Mouse (Mus musculus) Muller cell, postnatal 12 days (primary cell): ENCODE data around the gene Skap1.
"Not testable (repeated sequence)": the region's sequence is repeated elsewhere in the genome, so short reads cannot be mapped to it uniquely, and the experiment has no call there.

ENCODE experiments used
- DNase-seq: peaks from one replicate; pipeline ENCODE4 v3.0.0-alpha.2; 2015; ENCODE audit errors: inconsistent ontology term

The Skap1 gene

GRCm38 (mm10) chr11:96746648-96747047 lies 282.3 kb downstream of the Skap1 start:
- no peak for DNase-seq

GRCm38 (mm10) chr11:96747555-96747954 lies 283.2 kb downstream of the Skap1 start:
- DNase-seq: peak; percentile 43

DNA sequence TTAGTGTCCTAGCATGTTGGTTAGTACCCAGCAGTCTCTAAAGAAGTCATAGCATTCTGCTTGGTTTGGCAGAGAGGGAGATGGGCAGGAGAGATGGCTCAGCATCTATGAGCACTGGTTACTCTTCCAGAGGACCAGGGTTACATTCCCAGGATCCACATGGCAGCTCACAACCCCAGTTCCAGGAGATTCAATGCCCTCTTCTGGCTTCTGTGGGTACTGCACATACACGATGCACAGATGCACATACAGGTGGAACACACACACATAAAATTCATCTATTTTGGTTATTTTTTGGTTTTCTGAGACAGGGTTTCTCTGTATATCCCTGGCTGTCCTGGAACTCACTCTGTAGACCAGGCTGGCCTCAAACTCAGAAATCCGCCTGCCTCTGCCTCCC lies 290.9 kb downstream of the Skap1 start:
- DNase-seq: no peak

- no peak for DNase-seq
Measured at GRCm38 (mm10) chr11:96757421-96757820, 293.0 kb downstream of the Skap1 start.

DNA sequence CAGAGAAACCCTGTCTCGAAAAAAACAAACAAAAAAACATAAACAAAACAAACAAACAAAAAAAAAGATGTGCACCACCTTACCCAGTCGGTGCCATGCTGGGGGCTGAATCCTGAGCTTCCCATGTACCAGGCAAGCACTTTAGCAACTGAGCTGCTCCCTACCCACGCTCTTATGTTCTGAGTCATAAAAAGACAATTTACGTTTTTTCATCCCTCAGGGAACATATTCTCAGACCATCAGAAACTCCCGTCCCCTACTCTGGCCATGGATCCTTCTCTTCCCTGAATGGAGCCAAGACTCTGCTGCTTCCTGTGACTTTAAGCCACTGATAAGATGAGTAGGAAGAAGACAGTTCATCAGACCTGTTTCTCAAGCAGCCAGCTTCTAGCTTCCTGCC lies 294.0 kb downstream of the Skap1 start:
- DNase-seq: no peak

DNA sequence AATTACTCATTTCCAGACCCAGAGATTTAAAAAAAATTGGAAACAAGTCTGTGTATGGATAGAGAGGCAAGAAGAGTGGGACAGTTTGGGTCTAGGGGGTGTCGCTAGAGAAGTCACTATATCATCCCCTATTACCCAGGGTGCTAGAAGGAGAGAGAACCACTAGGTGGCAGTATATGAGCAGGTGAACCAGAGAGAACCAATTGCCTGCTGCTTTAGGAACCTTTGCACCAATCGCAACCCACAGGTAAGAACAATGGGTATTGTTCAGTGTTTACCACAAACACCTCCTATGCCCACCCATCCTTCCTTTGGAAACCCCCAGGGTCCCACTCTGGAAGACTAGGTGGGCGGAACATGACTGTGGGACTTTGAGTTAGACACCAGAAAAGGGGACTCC lies 295.6 kb downstream of the Skap1 start:
- peak; percentile 45 for DNase-seq

- DNase-seq: no peak
Measured at GRCm38 (mm10) chr11:96761984-96762383, 297.6 kb downstream of the Skap1 start.

GRCm38 (mm10) chr11:96762742-96763470 lies 298.5 kb downstream of the Skap1 start:
- DNase-seq: no peak

- no peak for DNase-seq
Measured at GRCm38 (mm10) chr11:96764511-96765350, 300.3 kb downstream of the Skap1 start.

GRCm38 (mm10) chr11:96765645-96766044 lies 301.3 kb downstream of the Skap1 start:
- DNase-seq: no peak

GRCm38 (mm10) chr11:96766555-96766954 lies 302.2 kb downstream of the Skap1 start:
- peak; percentile 88 for DNase-seq

GRCm38 (mm10) chr11:96767096-96767495 lies 302.7 kb downstream of the Skap1 start:
- no peak for DNase-seq

GRCm38 (mm10) chr11:96768240-96768639 lies 303.8 kb downstream of the Skap1 start:
- no peak for DNase-seq

DNA sequence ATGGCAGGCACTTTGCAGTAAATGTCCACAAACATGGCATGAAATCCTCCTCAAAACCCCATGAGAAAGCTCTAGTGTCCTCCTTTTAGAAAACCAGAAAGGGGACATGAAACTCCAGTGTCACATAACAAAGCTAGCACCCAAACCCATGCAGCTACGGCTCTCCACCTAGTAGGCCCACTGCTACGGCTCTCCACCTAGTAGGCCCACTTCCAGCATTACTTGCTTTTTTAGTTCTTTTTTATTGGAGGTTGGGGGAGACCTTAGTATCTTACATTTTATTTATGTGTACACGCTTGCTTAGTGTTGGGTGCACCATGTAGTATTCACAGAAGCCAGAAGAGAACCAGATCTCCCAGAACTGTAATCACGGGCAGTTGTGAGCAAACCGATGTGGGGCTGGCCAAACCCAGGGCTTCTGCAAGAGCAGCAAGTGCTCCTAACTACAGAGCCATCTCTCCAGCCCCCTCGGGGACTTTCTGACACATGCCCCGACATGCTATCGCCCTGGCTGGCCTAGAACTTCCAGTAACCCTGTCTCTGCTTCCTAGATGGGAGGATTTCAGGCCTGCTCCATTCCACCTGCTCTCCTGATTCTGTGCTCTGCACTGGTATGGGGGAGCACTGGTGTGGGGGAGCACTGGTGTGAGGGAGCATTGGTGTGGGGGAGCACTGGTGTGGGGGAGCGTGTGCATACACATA lies 307.0 kb downstream of the Skap1 start:
- no peak for DNase-seq

GRCm38 (mm10) chr11:96772413-96772812 lies 308.0 kb downstream of the Skap1 start:
- DNase-seq: no peak

GRCm38 (mm10) chr11:96774536-96774935 lies 310.1 kb downstream of the Skap1 start:
- DNase-seq: no peak

DNA sequence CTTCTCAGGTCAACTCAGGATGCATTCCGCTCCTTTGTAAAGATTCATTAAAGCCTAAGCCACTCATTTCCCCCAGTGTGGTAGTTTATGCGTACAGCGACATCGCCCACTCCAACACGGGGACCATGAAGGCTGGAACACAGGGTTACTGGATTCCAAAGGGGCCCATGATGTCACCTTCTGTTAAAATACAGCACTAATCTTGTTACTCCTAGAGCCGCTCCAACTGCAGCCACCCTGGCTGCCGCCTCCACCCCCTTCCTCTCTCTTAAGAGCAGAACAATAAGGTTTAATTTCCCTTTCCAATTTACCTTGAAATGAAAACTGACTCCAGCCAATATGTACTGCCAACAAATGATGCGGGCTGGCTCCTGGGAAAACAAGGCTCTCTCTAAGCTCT lies 310.7 kb downstream of the Skap1 start:
- DNase-seq: no peak

GRCm38 (mm10) chr11:96775665-96776064 lies 311.3 kb downstream of the Skap1 start:
- no peak for DNase-seq

- no peak for DNase-seq
Measured at GRCm38 (mm10) chr11:96776068-96776467, 311.7 kb downstream of the Skap1 start.

DNA sequence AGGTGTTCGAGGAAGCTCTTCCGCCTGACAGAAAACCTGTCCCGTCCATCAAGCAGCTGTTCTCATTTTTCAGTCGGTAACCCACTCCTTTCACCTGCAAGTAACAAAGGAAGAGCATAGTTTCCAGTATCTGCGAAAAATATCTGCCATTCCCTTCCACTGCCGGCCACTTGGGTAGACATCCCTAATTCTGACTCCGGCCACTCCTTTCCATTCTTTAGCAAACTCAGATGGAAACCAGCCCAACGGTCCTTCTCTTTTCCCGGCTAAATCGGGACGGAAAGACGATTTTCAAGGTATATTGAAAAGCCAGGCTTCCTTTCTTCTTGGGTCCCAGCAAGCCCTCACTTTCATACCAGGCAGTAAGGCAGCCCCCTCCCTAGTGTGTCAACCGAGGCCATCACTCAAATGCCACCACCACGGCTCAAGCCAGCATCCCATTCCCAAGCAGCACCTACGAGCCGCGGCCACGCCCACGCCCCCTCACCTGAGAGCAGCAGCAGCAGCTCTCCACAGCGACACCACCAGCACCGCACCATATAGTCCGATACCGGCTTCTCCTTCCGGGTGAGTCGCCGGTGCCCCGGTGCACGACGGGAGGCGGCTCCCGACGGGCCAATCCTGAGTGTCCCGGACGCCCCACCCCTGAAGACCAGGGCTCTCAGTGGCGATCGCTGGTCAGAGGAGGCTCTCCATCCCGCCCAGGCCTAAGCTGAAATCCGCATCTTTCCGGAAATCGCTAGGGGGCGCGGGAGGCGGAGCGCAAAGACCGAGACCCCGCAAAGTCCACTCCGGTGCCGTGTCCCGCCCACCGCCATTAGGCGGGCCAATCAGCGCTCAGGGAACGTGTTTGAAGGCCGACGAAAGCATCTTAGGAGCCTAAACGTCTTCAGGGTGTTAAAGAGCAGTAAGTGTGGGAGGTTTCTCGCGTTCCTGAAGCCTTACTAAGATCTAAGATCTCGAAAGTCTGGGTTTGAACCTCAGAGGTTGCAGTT lies 312.9 kb downstream of the Skap1 start, which contains the start of gene Snx11:
TSS of gene Snx11 (minus strand) at position 592 of the 995 bp plus-strand sequence.
- peak; percentile 99 for DNase-seq

- DNase-seq: not testable (repeated sequence)
Measured at GRCm38 (mm10) chr11:96778061-96778627, 313.8 kb downstream of the Skap1 start.
